Mouse (Mus musculus): ENCODE measurements around the gene Wdr20.

GRCm38 (mm10) chr12:110770479-110771247, 32.9 kb downstream of the Wdr20 start:
- TF ChIP-seq CTCF (IDR thresholded peaks at IDR 0.05; ENCODE audit: borderline replicate concordance, control insufficient read depth, extremely low read depth, insufficient read depth, low read length, poor library complexity) (no peak), POLR2A (IDR thresholded peaks at IDR 0.05; ENCODE audit: control insufficient read depth, extremely low read depth, insufficient read depth, low read length, poor library complexity) (no peak)

Data from thymus, adult 2 months (tissue).